Mouse (Mus musculus) kidney, adult 11 months (tissue): ENCODE measurements around the gene Fam217b.

Experiments used
- DNase-seq: peaks from one replicate; pipeline ENCODE4 v3.0.0; 2022

The Fam217b gene

GRCm38 (mm10) chr2:178449386-178449785 is 35.1 kb downstream of the Fam217b start:
- no peak for DNase-seq

DNA sequence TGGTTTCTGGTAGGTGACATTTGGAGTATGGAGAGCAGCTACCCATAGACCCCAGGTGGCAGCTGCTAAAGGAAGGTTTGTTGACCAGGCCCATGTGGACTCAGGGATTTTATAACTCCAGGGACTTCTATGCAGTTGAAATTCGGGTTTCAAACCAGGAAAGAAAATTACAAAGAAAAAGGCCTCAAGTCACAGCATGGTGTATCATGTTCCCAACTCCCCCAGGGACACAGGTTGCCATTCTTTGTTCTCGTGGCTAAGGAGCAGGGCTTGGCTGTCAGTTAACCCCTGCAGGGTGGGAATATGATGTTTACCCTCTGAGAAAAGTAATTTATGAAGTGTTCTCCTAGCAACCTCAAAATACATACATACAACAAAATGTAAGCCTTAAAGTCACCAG is 35.9 kb downstream of the Fam217b start:
- no peak for DNase-seq

- no peak for DNase-seq
Observed at GRCm38 (mm10) chr2:178450961-178451360, 36.6 kb downstream of the Fam217b start.

GRCm38 (mm10) chr2:178454664-178455516 is 40.6 kb downstream of the Fam217b start:
- no peak for DNase-seq

DNA sequence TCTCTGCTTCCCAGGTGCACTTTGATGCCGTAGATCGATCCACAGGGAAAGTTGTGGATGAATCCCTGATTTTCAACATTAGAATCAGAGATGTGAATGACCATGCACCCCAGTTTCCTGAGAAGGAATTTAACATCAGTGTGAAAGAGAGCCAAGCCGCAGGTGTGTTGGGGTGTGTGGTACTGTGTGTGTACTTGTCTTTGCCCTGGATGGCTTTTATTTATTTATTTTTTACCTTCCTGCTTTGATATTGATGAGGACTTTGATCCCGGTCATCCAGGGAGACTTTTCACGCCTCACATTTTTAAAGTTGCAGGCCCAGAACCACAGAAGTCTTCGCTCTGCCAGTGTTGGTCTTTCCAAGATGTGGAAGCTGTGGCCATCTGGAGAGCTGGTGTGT is 43.1 kb downstream of the Fam217b start:
- no peak for DNase-seq

DNA sequence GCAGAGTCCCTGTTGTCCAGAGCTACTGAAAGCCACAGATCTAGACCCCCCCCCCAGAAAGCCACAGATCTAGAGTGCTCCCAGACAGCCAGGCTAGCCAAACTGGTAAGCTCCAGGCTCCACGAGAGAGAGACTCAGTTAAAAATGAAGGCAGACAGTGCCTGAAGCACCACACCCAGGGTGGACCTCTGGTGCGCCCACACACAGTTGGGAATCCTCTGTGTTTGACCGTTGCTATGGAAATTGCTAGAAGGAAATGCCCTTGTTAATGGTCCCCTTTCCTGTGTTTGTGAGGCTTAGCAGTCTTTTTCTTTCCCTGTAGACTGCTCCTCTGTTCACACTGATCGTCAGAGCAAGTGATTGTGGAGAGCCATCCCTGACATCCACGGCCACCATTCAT is 46.0 kb downstream of the Fam217b start:
- no peak for DNase-seq

GRCm38 (mm10) chr2:178471546-178472480 is 57.5 kb downstream of the Fam217b start:
- DNase-seq, result no peak

DNA sequence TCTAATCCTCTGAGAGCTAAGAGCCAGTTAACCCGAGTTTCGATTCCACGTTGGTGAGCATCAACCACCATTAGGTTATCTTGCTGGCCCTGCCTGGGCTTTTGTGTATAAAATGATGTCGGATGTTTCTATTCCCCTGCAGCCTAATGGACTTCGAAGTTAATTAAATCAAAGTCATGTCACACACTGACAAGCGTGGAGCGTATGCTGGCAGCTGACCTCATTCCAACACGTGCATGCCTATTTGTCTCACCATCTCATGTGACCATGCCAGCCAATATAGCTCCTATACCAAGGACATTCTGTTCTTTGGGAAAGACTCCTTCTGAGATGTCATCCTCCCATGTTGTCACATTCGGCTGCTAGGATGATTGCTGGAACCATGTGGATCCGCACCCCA is 59.6 kb downstream of the Fam217b start:
- no peak for DNase-seq
